Mouse (Mus musculus) liver, embryonic 14.5 days (tissue): Measurements from ENCODE around the gene Pipox. TPM values are rescaled to one million over a fixed set of nuclear protein-coding genes. Genes with fewer than 3 reads are reported as not detected.
A peak's percentile ranks its signal among the peaks of the same experiment; 100 is the strongest.

Experiments used
- ATAC-seq: fragments of 200-750 bp; cut with Nextera tagmentation; 2 replicates; pipeline ENCODE4 v1.8.0; 2017; ENCODE audit warnings: moderate number of reproducible peaks, mild to moderate bottlenecking, moderate library complexity; ENCODE audit not compliant: insufficient read depth
- DNase-seq, 3 experiments: peaks; one replicate each; pipeline ENCODE4 v3.0.0-alpha.2; 2012 to 2013; ENCODE audit warnings: low read depth in 3 of 3, low spot score in 3 of 3
- H3K27ac ChIP-seq: fragments of 300-500 bp; sonication (generic); 2 replicates; pipeline ENCODE4 v1.5.1; 2014; ENCODE audit warnings: moderate library complexity, mild to moderate bottlenecking, control low read depth, inconsistent platforms
- H3K27me3 ChIP-seq: fragments of 300-500 bp; sonication (generic); 2 replicates; pipeline ENCODE4 v1.6.1; 2014; ENCODE audit warnings: mild to moderate bottlenecking, low read length, moderate library complexity; ENCODE audit not compliant: control insufficient read depth, insufficient read depth
- H3K36me3 ChIP-seq: fragments of 300-500 bp; sonication (generic); replicated peaks from 2 replicates; pipeline ENCODE4 v1.6.1; 2014; ENCODE audit warnings: low read depth; ENCODE audit not compliant: control insufficient read depth, insufficient read depth
- H3K4me1 ChIP-seq, 2 experiments: fragments of 200-500 bp in 1 of 2; fragments of 300-500 bp in 1 of 2; sonication (generic) in 1 of 2; replicated peaks; 2 replicates each; pipeline ENCODE4 v1.6.1; 2012 to 2014; ENCODE audit warnings: antibody characterized with exemption in 1 of 2, inconsistent platforms in 1 of 2, low read length in 1 of 2; ENCODE audit not compliant: control insufficient read depth in 2 of 2, insufficient read depth in 2 of 2
- H3K4me2 ChIP-seq: fragments of 300-500 bp; sonication (generic); 2 replicates; pipeline ENCODE4 v1.6.1; 2014; ENCODE audit warnings: low read depth, mild to moderate bottlenecking, control low read depth, moderate library complexity
- H3K4me3 ChIP-seq, 2 experiments: fragments of 200-500 bp in 1 of 2; fragments of 300-500 bp in 1 of 2; sonication (generic) in 1 of 2; 2 replicates each; pipeline ENCODE4 v1.5.1; 2012 to 2014; ENCODE audit warnings: low read depth in 2 of 2, low read length in 2 of 2, mild to moderate bottlenecking in 2 of 2, control low read depth in 1 of 2, inconsistent platforms in 1 of 2, moderate library complexity in 1 of 2; ENCODE audit not compliant: insufficient read depth in 1 of 2
- H3K9ac ChIP-seq: fragments of 300-500 bp; sonication (generic); replicated peaks from 2 replicates; pipeline ENCODE4 v1.6.1; 2014; ENCODE audit warnings: mild to moderate bottlenecking, control low read depth, moderate library complexity
- H3K9me3 ChIP-seq: fragments of 300-500 bp; sonication (generic); 2 replicates; pipeline ENCODE4 v1.6.1; 2016; ENCODE audit warnings: low read length, mixed read lengths; ENCODE audit not compliant: control insufficient read depth
- CTCF ChIP-seq: IDR thresholded peaks from 2 replicates; pipeline ENCODE4 v1.5.1; 2016; ENCODE audit warnings: antibody characterized with exemption, low read depth, control low read depth
- EP300 ChIP-seq: IDR thresholded peaks from 2 replicates; pipeline ENCODE4 v1.6.1; 2016; ENCODE audit warnings: antibody characterized with exemption, low read depth
- WGBS: fragments of 180-500 bp; shearing (Covaris S2); extraction: QIAGEN DNeasy Blood & Tissue Kit; methylation state at CpG from one replicate; pipeline ENCODE4 v1.1.7; 2014; ENCODE audit not compliant: insufficient replicate concordance; 5-methylcytosine and 5-hydroxymethylcytosine counted together
- polyA plus RNA-seq, 2 experiments: library from polyadenylated mRNA; depleted of rRNA in 1 of 2; stranded (reverse) in 1 of 2; unstranded in 1 of 2; fragments of >200 nt; fragmentation: Nextera tagmentation in 1 of 2; extraction: Ambion mirVana in 1 of 2; gene quantifications; 2 replicates each; pipeline versions ENCODE4 v1.2.1 to v1.2.3; 2012 to 2014

Pipox gene
- polyA plus RNA-seq, 2 experiments = 14.1 to 15.6 TPM

GRCm38 (mm10) chr11:77896820-77897805 is 3.2 kb upstream of the Pipox start:
- H3K36me3 ChIP-seq = no peaks in the 10 kb centered on the region
- no peak overlapping the region for H3K4me2 ChIP-seq
- peaks cover 18% of the 10 kb centered on the region for H3K27me3 ChIP-seq
- H3K9ac ChIP-seq = no peak overlapping the region
- 34% methylated on average over 23 of the region's 23 CpGs for WGBS
- DNase-seq (no peak), ATAC-seq (no peak)
- peaks cover 0 to 7% of the 10 kb centered on the region in 2 experiments; a peak in 2 of 4 replicates for H3K4me1 ChIP-seq
- TF ChIP-seq CTCF (no peak), EP300 (no peak)
- no peak overlapping the region for H3K4me3 ChIP-seq
- H3K9me3 ChIP-seq = no peaks in the 10 kb centered on the region
- no peak overlapping the region for H3K27ac ChIP-seq

- Histone ChIP-seq H3K4me3 (no peak overlapping the region), H3K27ac (no peak overlapping the region), H3K27me3 (peaks cover 18% of the 10 kb centered on the region), H3K4me2 (no peak overlapping the region), H3K9ac (no peak overlapping the region), H3K36me3 (no peaks in the 10 kb centered on the region), H3K4me1 (peaks cover 0 to 7% of the 10 kb centered on the region in 2 experiments; a peak in 2 of 4 replicates), H3K9me3 (no peaks in the 10 kb centered on the region)
- no peak for ATAC-seq
- WGBS = 51% methylated on average over 6 of the region's 6 CpGs
- DNase-seq = no peak
- no peak for TF ChIP-seq EP300
- no peak for TF ChIP-seq CTCF
Measured at GRCm38 (mm10) chr11:77896480-77896819, 2.6 kb upstream of the Pipox start.

GRCm38 (mm10) chr11:77896011-77896410 is 2.1 kb upstream of the Pipox start:
- ATAC-seq = no peak
- DNase-seq = no peak
- Histone ChIP-seq H3K27ac (no peak overlapping the region), H3K4me2 (no peak overlapping the region), H3K4me3 (no peak overlapping the region), H3K9me3 (no peaks in the 10 kb centered on the region), H3K9ac (no peak overlapping the region), H3K27me3 (peaks cover 18% of the 10 kb centered on the region), H3K4me1 (peaks cover 0 to 7% of the 10 kb centered on the region in 2 experiments; a peak in 2 of 4 replicates), H3K36me3 (no peaks in the 10 kb centered on the region)
- TF ChIP-seq CTCF = no peak
- TF ChIP-seq EP300 = no peak
- 73% methylated on average over 9 of the region's 9 CpGs for WGBS

GRCm38 (mm10) chr11:77894967-77895366 is 1.1 kb upstream of the Pipox start:
- H3K36me3 ChIP-seq = no peaks in the 10 kb centered on the region
- no peak overlapping the region for H3K27ac ChIP-seq
- H3K9me3 ChIP-seq = no peaks in the 10 kb centered on the region
- H3K4me2 ChIP-seq = no peak overlapping the region
- TF ChIP-seq EP300 (no peak), CTCF (no peak)
- ATAC-seq (no peak), DNase-seq (no peak)
- no peak overlapping the region for H3K4me3 ChIP-seq
- H3K9ac ChIP-seq = no peak overlapping the region
- H3K27me3 ChIP-seq = peaks cover 18% of the 10 kb centered on the region
- WGBS = 44% methylated on average over 2 of the region's 2 CpGs
- H3K4me1 ChIP-seq = peaks cover 0 to 6% of the 10 kb centered on the region in 2 experiments; a peak in 2 of 4 replicates

- H3K4me1 ChIP-seq = peaks cover 0 to 5% of the 10 kb centered on the region in 2 experiments; a peak in 2 of 4 replicates
- WGBS = 20% methylated on average over 6 of the region's 6 CpGs
- H3K4me2 ChIP-seq = peak overlapping the region; percentile 41
- H3K27me3 ChIP-seq = peaks cover 18% of the 10 kb centered on the region
- no peaks in the 10 kb centered on the region for H3K36me3 ChIP-seq
- H3K9ac ChIP-seq = no peak overlapping the region
- TF ChIP-seq EP300 = no peak
- no peak for TF ChIP-seq CTCF
- DNase-seq (no peak), ATAC-seq (no peak)
- H3K27ac ChIP-seq = no peak overlapping the region
- peak overlapping the region; percentile 21 to 24 for H3K4me3 ChIP-seq
- no peaks in the 10 kb centered on the region for H3K9me3 ChIP-seq
Measured at GRCm38 (mm10) chr11:77893283-77893682, 613 bp downstream of the Pipox start.
